Mouse (Mus musculus): ENCODE measurements around the gene Lsamp. TPM values are rescaled to one million over a fixed set of nuclear protein-coding genes. Genes with fewer than 3 reads are reported as not detected.

Gene Lsamp
- polyA plus RNA-seq, 1 experiment from 2014 or later = 8.2 TPM

DNA sequence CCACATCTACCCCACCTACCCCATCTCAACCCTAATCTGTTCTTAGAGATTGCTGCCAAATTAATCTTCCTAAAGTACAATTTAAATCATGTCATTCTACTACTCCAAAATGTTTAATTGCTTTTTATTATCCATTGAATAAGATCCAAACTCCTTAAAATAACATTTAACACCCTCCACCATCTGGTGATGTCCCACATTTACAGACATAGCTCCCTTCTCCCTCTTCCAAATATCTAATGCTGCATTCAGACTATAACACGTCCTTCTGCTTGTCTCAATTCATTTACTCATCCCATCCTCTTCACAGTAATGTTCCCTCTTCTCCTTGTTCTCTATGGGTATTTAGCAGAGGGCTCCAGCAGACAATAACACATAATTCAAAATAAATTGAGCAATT, 2020.0 kb downstream of the Lsamp start:
- ATAC-seq (ENCODE audit: insufficient read depth, low FRiP score) = no peak
- 68% methylated on average over 1 of the region's 1 CpGs for WGBS
- H3K4me2 ChIP-seq (ENCODE audit: low read depth, low read length) = no peak overlapping the region

DNA sequence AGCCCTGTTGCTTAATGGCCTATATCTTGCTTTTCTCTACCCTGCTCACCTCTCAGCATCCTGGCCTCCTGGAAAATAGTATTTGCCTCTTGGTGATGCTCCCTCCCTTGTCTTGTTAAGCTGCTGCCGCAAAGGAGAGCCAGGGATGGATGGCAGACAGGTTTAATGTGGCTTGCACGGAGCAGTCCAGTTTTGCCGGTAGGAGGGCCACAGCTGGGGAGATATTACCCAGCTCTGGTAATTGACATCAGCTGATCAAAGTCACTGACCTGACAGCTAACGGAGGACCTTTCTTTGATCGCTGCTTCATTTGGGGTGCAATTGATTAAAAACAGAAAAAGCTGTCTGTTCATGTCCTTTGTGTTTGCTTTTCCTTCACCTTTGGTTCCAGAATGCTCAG, 2030.8 kb downstream of the Lsamp start:
- H3K36me3 ChIP-seq (ENCODE audit: control insufficient read depth, insufficient read depth, low read length) = no peaks in the 10 kb centered on the region
- ATAC-seq (ENCODE audit: insufficient read depth, low FRiP score) = no peak
- WGBS = 60% methylated on average over 5 of the region's 5 CpGs
- H3K4me2 ChIP-seq (ENCODE audit: low read depth, low read length) = no peak overlapping the region
- no peaks in the 10 kb centered on the region for H3K9me3 ChIP-seq (replicated peaks; ENCODE audit: control insufficient read depth, low read length)
- no peak overlapping the region for H3K9ac ChIP-seq (ENCODE audit: low read length)
- H3K27ac ChIP-seq (ENCODE audit: low read length) = no peak overlapping the region
- no peaks in the 10 kb centered on the region for H3K27me3 ChIP-seq (ENCODE audit: control insufficient read depth, insufficient read depth, low read length)
- no peak overlapping the region for H3K4me3 ChIP-seq (replicated peaks; ENCODE audit: low read length)
- H3K4me1 ChIP-seq (ENCODE audit: control insufficient read depth, insufficient read depth, low read length) = no peaks in the 10 kb centered on the region

More for the DNA sequence above, 2020.0 kb downstream of the Lsamp start:
- Histone ChIP-seq H3K36me3 (ENCODE audit: control insufficient read depth, insufficient read depth, low read length) (no peaks in the 10 kb centered on the region), H3K27ac (ENCODE audit: low read length) (no peak overlapping the region), H3K9me3 (replicated peaks; ENCODE audit: control insufficient read depth, low read length) (no peaks in the 10 kb centered on the region), H3K9ac (ENCODE audit: low read length) (no peak overlapping the region), H3K4me3 (replicated peaks; ENCODE audit: low read length) (no peak overlapping the region), H3K27me3 (ENCODE audit: control insufficient read depth, insufficient read depth, low read length) (no peaks in the 10 kb centered on the region), H3K4me1 (ENCODE audit: control insufficient read depth, insufficient read depth, low read length) (no peaks in the 10 kb centered on the region)

DNA sequence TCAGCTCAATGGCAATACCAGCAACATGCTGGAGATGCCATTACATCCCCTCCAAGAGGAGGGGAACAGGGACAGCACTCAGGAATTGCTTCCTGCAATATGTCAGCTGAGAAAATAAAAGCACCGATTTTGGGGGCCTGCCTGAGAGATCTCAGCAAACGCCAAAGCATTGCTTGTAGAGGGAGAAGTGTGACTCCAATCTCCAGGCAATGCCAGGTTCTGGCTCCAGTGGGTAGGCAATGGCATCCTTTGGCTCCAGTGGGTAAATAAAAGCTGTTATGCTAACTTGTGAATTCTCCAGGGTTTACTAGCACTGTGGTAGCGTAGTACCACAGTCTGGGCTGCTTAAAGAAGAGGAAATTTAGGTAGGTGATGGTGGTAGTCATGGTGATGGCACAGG, 2031.3 kb downstream of the Lsamp start:
- Histone ChIP-seq H3K9me3 (replicated peaks; ENCODE audit: control insufficient read depth, low read length) (no peaks in the 10 kb centered on the region), H3K27ac (ENCODE audit: low read length) (no peak overlapping the region), H3K4me3 (replicated peaks; ENCODE audit: low read length) (no peak overlapping the region), H3K4me1 (ENCODE audit: control insufficient read depth, insufficient read depth, low read length) (no peaks in the 10 kb centered on the region), H3K36me3 (ENCODE audit: control insufficient read depth, insufficient read depth, low read length) (no peaks in the 10 kb centered on the region), H3K9ac (ENCODE audit: low read length) (no peak overlapping the region), H3K4me2 (ENCODE audit: low read depth, low read length) (no peak overlapping the region), H3K27me3 (ENCODE audit: control insufficient read depth, insufficient read depth, low read length) (no peaks in the 10 kb centered on the region)
- 66% methylated on average over 3 of the region's 3 CpGs for WGBS
- no peak for ATAC-seq (ENCODE audit: insufficient read depth, low FRiP score)

DNA sequence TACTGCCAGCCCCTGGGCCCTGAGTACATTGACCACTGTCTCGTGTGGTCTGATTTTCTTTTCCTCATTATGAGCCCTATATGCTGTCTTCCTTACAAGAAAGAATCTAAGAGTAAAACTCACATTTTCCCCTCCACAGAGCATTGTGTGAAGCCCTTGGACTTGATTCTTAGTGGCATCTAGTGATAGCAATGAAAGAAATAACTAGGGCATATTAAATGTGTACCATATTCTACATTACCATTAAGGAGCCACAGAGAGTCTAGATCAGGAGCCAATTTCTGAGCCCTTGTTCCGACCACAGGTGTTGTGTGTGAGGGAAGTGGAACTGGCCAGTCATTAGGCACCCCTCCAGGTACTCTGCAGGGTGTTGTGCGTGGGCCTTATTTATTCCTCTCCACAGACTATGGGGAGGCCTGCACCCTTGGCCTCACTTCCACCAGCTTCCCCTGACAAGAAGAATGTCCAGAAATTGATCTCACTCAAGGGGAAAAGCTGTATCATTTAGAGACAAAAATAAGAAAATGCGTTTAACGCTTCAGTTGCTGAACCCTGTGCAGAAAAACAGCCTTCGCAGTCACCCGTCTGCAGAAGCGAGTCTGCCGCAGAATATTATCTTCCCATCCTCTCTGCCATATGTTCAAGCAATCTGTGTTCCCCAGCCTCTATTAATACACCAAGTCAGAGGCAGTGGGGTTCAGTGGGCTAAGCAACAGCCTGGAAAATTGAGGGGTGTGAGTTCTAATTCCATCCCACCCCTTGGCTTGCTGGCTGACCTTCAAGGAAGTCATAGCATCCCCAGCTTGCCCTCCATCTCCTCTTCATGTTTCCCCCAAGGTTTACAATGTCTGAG, 2032.9 kb downstream of the Lsamp start:
- Histone ChIP-seq H3K27ac (ENCODE audit: low read length) (no peak overlapping the region), H3K4me2 (ENCODE audit: low read depth, low read length) (no peak overlapping the region), H3K4me1 (ENCODE audit: control insufficient read depth, insufficient read depth, low read length) (no peaks in the 10 kb centered on the region), H3K9ac (ENCODE audit: low read length) (no peak overlapping the region), H3K27me3 (ENCODE audit: control insufficient read depth, insufficient read depth, low read length) (no peaks in the 10 kb centered on the region), H3K36me3 (ENCODE audit: control insufficient read depth, insufficient read depth, low read length) (no peaks in the 10 kb centered on the region), H3K9me3 (replicated peaks; ENCODE audit: control insufficient read depth, low read length) (no peaks in the 10 kb centered on the region), H3K4me3 (replicated peaks; ENCODE audit: low read length) (no peak overlapping the region)
- WGBS = 89% methylated on average over 9 of the region's 9 CpGs
- no peak for ATAC-seq (ENCODE audit: insufficient read depth, low FRiP score)

DNA sequence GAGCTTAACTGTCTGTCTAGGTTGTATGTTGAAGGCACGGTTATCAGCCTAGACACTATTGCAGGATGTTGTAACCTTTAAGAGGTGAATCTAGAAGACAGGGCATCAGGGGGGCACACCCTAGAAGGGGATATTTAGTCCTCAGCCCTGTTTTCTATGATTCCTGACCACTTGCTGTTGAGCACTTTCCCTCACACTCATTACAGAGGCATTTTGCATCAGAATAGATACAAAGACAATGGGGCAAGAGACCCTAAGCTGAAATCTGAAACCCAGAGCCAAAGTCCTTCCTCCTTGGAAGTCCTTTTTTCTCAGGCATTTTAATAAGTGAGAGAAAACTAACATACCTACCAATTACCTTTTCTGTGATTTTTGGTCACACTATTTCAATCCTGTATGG, 2038.4 kb downstream of the Lsamp start:
- Histone ChIP-seq H3K9ac (ENCODE audit: low read length) (no peak overlapping the region), H3K4me3 (replicated peaks; ENCODE audit: low read length) (no peak overlapping the region), H3K36me3 (ENCODE audit: control insufficient read depth, insufficient read depth, low read length) (no peaks in the 10 kb centered on the region), H3K9me3 (replicated peaks; ENCODE audit: control insufficient read depth, low read length) (no peaks in the 10 kb centered on the region), H3K4me2 (ENCODE audit: low read depth, low read length) (no peak overlapping the region), H3K4me1 (ENCODE audit: control insufficient read depth, insufficient read depth, low read length) (no peaks in the 10 kb centered on the region), H3K27me3 (ENCODE audit: control insufficient read depth, insufficient read depth, low read length) (no peaks in the 10 kb centered on the region), H3K27ac (ENCODE audit: low read length) (no peak overlapping the region)
- no peak for ATAC-seq (ENCODE audit: insufficient read depth, low FRiP score)
- 52% methylated on average over 1 of the region's 1 CpGs for WGBS

DNA sequence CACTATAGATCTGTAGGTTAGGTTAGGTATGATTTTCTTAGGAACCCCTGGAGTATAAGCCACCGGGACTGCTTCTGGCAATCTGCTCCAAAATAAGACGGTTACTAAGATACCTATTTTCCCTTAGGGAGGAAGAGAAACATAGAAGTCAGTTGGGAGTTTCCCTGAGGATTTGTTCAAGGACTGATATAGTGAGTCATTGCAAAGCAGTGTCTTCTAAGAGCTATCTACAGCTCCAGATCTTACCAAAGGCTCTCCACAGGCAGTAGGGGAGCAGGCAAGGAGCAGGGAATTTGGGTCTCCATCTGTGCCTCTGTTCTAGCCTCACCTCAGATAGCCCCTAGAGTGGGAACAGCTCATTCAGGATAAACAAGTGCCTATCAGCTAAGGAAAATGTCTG, 2047.9 kb downstream of the Lsamp start:
- ATAC-seq (ENCODE audit: insufficient read depth, low FRiP score) = no peak
- Histone ChIP-seq H3K4me3 (replicated peaks; ENCODE audit: low read length) (no peak overlapping the region), H3K27me3 (ENCODE audit: control insufficient read depth, insufficient read depth, low read length) (no peaks in the 10 kb centered on the region), H3K4me1 (ENCODE audit: control insufficient read depth, insufficient read depth, low read length) (no peaks in the 10 kb centered on the region), H3K9me3 (replicated peaks; ENCODE audit: control insufficient read depth, low read length) (no peaks in the 10 kb centered on the region), H3K36me3 (ENCODE audit: control insufficient read depth, insufficient read depth, low read length) (no peaks in the 10 kb centered on the region), H3K27ac (ENCODE audit: low read length) (no peak overlapping the region), H3K9ac (ENCODE audit: low read length) (no peak overlapping the region), H3K4me2 (ENCODE audit: low read depth, low read length) (no peak overlapping the region)
- 79% methylated on average over 2 of the region's 2 CpGs for WGBS

DNA sequence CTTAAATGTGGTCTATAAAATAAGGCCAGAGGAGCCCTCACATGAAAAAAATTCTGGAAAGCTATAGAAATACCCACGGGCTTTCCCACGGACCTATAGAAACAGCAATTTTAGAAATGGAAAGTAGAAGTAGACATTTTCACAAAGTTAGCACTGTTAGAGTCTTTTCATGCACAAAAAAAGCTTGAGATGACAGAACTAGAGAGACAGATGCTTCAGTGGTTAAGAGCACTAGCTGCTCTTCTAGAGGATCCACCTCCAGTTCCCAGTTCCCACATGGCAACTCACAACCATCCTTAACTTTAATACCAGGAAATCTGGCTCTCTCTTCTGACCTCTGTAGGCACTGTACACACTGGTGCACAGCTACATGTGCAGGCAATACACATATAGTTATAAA, 2049.3 kb downstream of the Lsamp start:
- no peaks in the 10 kb centered on the region for H3K9me3 ChIP-seq (replicated peaks; ENCODE audit: control insufficient read depth, low read length)
- H3K4me3 ChIP-seq (replicated peaks; ENCODE audit: low read length) = no peak overlapping the region
- no peak overlapping the region for H3K27ac ChIP-seq (ENCODE audit: low read length)
- no peaks in the 10 kb centered on the region for H3K27me3 ChIP-seq (ENCODE audit: control insufficient read depth, insufficient read depth, low read length)
- no peaks in the 10 kb centered on the region for H3K4me1 ChIP-seq (ENCODE audit: control insufficient read depth, insufficient read depth, low read length)
- WGBS = 71% methylated on average over 2 of the region's 2 CpGs
- no peak overlapping the region for H3K4me2 ChIP-seq (ENCODE audit: low read depth, low read length)
- no peaks in the 10 kb centered on the region for H3K36me3 ChIP-seq (ENCODE audit: control insufficient read depth, insufficient read depth, low read length)
- no peak for ATAC-seq (ENCODE audit: insufficient read depth, low FRiP score)
- H3K9ac ChIP-seq (ENCODE audit: low read length) = no peak overlapping the region

DNA sequence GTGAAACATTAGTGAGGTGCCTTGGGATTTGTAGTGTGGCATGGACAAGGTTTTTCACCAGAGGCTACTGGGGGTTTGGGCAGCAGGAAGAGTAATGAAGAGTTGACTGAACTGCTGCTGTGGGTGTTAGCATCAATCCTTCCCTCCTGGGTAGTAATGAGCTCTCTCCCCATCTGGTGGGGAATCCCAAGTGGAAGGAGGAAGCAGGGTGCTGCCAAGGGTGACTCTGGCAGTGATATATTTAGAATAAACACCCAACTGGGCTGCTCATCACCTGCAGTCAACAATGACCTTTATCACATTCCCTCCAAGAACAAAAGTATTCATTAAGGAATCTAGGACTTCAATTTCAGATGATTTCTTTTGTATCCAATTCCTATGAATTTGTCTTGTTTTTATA, 2064.0 kb downstream of the Lsamp start:
- ATAC-seq (ENCODE audit: insufficient read depth, low FRiP score) = no peak

DNA sequence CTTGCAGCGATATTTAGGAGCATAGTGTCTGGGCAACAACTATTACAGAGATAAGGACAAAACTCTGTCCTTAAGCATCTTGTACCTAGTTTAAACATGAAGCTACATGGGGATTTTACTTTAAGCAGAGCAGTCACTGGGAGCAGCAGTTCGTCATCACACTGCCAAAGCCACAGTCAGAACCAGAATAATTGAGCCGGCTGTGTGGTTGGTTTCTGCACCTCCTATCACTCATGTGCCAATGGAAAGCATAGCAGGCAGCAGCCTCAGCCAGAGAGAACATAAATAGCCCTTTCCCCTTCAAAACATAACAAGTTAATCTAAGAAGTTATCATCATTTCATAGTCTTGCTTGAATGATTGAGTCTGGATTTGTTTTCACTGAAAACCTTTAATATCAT, 2075.8 kb downstream of the Lsamp start:
- H3K27me3 ChIP-seq (ENCODE audit: control insufficient read depth, insufficient read depth, low read length) = no peaks in the 10 kb centered on the region
- H3K4me1 ChIP-seq (ENCODE audit: control insufficient read depth, insufficient read depth, low read length) = no peaks in the 10 kb centered on the region
- no peaks in the 10 kb centered on the region for H3K36me3 ChIP-seq (ENCODE audit: control insufficient read depth, insufficient read depth, low read length)
- no peak overlapping the region for H3K27ac ChIP-seq (ENCODE audit: low read length)
- no peak overlapping the region for H3K4me3 ChIP-seq (replicated peaks; ENCODE audit: low read length)
- H3K9me3 ChIP-seq (replicated peaks; ENCODE audit: control insufficient read depth, low read length) = no peaks in the 10 kb centered on the region
- WGBS = 57% methylated on average over 3 of the region's 3 CpGs
- H3K9ac ChIP-seq (ENCODE audit: low read length) = no peak overlapping the region
- no peak for ATAC-seq (ENCODE audit: insufficient read depth, low FRiP score)
- H3K4me2 ChIP-seq (ENCODE audit: low read depth, low read length) = no peak overlapping the region

More for the DNA sequence above, 2064.0 kb downstream of the Lsamp start:
- Histone ChIP-seq H3K27ac (ENCODE audit: low read length) (no peak overlapping the region), H3K36me3 (ENCODE audit: control insufficient read depth, insufficient read depth, low read length) (no peaks in the 10 kb centered on the region), H3K4me1 (ENCODE audit: control insufficient read depth, insufficient read depth, low read length) (no peaks in the 10 kb centered on the region), H3K9ac (ENCODE audit: low read length) (no peak overlapping the region), H3K4me2 (ENCODE audit: low read depth, low read length) (no peak overlapping the region), H3K9me3 (replicated peaks; ENCODE audit: control insufficient read depth, low read length) (no peaks in the 10 kb centered on the region), H3K4me3 (replicated peaks; ENCODE audit: low read length) (no peak overlapping the region), H3K27me3 (ENCODE audit: control insufficient read depth, insufficient read depth, low read length) (no peaks in the 10 kb centered on the region)

Measured in stomach, embryonic 16.5 days (tissue).